Mouse (Mus musculus): ENCODE data around the gene Clcn5. TPM values are rescaled to one million over a fixed set of nuclear protein-coding genes. Genes with fewer than 3 reads are reported as not detected.

The Clcn5 gene
- polyA plus RNA-seq, 1 experiment from 2014 or later, result 13.5 TPM

DNA sequence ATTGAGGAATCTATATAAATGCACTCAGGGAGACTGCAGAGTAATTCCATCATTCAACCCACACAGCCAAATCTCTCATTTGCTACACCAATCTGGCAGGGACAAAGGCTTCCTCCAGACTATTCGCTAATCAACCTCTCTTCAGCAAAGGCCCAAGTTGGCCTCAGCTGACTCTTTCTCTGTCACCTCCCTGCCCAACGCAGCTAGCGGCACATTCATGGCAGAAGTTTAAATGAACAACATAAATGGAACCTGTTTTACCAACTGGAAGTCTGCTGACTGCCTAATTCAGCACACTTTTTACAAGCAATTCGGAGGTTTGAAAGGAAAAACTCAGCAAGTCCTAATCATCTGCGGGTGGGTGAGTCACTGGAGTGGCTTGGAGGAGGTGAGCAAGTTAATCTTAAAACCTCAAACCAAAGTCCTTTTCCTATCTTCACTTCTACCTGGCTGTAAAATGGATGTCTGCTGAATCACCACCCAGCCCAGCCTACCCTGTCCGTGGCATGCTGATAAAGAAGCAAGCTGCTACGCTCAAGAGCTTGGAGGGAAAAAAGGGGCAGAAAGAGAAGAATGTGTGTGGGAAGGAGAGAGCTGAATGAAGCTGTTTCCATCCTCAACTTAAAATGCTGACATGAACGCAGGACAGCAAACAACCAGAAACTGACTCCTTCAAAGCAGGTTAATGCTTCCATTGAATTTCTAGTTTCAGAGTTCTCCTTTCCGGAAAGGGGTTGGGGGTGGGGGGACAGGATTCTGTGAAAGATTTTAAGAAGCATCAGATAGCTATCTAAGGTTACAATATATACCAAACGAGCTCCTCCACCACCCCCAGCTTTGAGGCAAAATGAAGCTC lies 131.5 kb downstream of the Clcn5 start:
- no peaks in the 10 kb centered on the region for H3K36me3 ChIP-seq
- peak; percentile 61 for ATAC-seq (ENCODE audit: low FRiP score)
- peak overlapping the region; percentile 37 for H3K4me3 ChIP-seq
- peak overlapping the region; percentile 58 for H3K9ac ChIP-seq
- H3K4me2 ChIP-seq (replicated peaks), result peak overlapping the region; percentile 49
- no peaks in the 10 kb centered on the region for H3K27me3 ChIP-seq
- peak overlapping the region; percentile 88 for H3K27ac ChIP-seq
- no peaks in the 10 kb centered on the region for H3K4me1 ChIP-seq
- no peaks in the 10 kb centered on the region for H3K9me3 ChIP-seq (replicated peaks)
- 37% methylated on average over 10 of the region's 10 CpGs for WGBS

DNA sequence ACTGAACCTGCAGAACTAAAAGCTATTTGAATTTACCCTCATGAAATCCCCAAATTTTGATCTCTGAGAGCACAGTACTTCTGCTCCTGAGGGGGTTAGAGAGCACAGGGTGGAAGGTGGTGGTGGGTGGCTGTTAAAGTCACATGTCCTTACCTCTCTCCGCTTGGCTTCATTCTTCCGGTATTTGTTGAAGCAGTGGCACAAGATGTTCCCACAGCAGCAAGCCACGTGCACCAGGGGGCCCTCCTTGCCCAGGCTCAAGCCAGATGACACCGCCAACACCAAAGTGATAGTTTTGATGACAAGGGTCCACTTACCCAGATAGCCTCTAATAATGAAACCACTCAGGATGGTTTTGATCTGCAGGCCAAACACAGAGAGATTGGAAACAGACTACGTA lies 149.0 kb downstream of the Clcn5 start:
- ATAC-seq (ENCODE audit: low FRiP score), result no peak
- Histone ChIP-seq H3K9ac (no peak overlapping the region), H3K4me2 (replicated peaks) (no peak overlapping the region), H3K27ac (no peak overlapping the region), H3K27me3 (no peaks in the 10 kb centered on the region), H3K4me3 (no peak overlapping the region), H3K36me3 (0 out of 2 replicates have a peak, but pooled peaks cover 8% of the 10 kb centered on the region), H3K4me1 (no peaks in the 10 kb centered on the region), H3K9me3 (replicated peaks) (no peaks in the 10 kb centered on the region)
- 88% methylated on average over 5 of the region's 5 CpGs for WGBS

DNA sequence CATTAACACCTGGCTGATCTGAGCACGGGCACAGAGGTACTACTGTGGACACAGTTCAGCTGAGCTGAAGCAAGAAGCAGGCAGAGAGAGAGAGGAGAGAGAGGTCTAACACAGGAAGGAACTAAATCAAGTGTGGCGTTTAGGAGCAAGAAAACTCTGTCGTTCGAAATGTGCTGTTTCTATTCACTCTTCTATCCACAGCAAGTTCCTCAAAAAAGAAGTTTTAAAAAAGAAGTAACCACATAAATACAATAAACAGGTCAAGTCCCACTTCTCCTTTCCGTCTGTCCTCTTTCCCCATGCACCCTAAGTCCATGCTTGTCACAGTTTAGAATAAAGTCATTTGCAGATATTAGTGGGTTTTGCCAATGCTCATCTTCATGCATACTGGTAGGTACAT lies 150.4 kb downstream of the Clcn5 start:
- Histone ChIP-seq H3K27me3 (no peaks in the 10 kb centered on the region), H3K4me1 (no peaks in the 10 kb centered on the region), H3K4me2 (replicated peaks) (no peak overlapping the region), H3K27ac (no peak overlapping the region), H3K9me3 (replicated peaks) (no peaks in the 10 kb centered on the region), H3K36me3 (0 out of 2 replicates have a peak, but pooled peaks cover 8% of the 10 kb centered on the region), H3K9ac (no peak overlapping the region), H3K4me3 (no peak overlapping the region)
- WGBS, result 78% methylated on average over 5 of the region's 5 CpGs
- ATAC-seq (ENCODE audit: low FRiP score), result no peak

DNA sequence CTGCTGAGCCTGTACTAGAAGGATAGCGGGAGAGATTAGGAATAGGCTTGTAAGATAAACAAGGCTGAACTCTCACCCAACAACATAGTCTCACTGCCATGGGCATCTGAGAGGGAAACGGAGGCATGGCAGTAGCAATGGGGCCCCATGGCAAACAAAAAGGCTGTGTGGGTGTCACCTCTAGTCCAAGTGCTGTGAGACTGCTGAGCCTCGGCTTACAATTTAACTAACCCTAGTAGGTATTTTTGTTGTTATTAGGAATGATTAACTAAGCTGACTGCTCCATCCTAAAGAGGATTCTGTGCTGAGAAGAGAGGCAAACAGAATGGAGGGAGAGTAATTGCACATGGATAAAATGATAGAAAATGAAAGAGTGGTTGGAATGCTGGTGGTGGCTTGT lies 161.2 kb downstream of the Clcn5 start:
- no peaks in the 10 kb centered on the region for H3K4me1 ChIP-seq
- H3K4me3 ChIP-seq, result no peak overlapping the region
- H3K4me2 ChIP-seq (replicated peaks), result no peak overlapping the region
- no peaks in the 10 kb centered on the region for H3K27me3 ChIP-seq
- WGBS, result 84% methylated on average over 3 of the region's 3 CpGs
- H3K9me3 ChIP-seq (replicated peaks), result no peaks in the 10 kb centered on the region
- H3K27ac ChIP-seq, result no peak overlapping the region
- peaks cover 16% of the 10 kb centered on the region for H3K36me3 ChIP-seq
- no peak overlapping the region for H3K9ac ChIP-seq
- ATAC-seq (ENCODE audit: low FRiP score), result no peak

DNA sequence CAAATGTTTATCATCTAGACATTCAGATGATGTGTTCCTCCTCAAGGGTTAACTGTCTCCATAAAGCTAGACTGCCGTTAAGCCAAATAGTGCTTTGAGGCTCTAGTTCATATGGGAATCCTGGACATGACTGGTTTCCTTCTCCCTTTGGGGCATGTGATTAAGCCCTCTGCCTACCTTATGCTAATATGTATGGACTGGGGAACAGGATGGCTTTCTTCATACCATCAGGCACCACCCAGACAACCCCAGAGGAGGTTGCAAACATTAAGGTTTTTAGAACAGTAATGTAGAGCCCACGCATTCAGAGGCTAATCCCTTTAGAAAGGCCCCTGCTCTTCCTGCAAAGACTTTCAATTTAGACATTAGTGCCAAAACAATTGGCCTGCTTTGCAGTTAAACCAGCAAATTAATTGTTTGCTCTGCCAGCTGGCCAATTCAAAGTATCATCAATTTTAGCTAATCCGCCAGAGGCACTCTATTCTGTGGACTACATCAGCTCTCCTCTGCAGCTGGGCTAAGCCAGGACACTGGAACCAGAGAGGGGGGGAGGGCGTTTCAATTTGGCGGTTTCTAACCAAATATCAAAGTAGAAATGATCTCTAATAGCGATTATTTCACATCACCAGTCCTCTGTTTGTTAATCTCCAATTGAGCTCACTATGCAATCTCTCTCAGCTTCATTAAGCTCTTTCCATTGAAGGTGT lies 163.0 kb downstream of the Clcn5 start:
- Histone ChIP-seq H3K9ac (no peak overlapping the region), H3K36me3 (peaks cover 9% of the 10 kb centered on the region), H3K27me3 (no peaks in the 10 kb centered on the region), H3K4me1 (no peaks in the 10 kb centered on the region), H3K9me3 (replicated peaks) (no peaks in the 10 kb centered on the region), H3K4me3 (no peak overlapping the region), H3K27ac (no peak overlapping the region), H3K4me2 (replicated peaks) (no peak overlapping the region)
- 61% methylated on average over 6 of the region's 6 CpGs for WGBS
- no peak for ATAC-seq (ENCODE audit: low FRiP score)

DNA sequence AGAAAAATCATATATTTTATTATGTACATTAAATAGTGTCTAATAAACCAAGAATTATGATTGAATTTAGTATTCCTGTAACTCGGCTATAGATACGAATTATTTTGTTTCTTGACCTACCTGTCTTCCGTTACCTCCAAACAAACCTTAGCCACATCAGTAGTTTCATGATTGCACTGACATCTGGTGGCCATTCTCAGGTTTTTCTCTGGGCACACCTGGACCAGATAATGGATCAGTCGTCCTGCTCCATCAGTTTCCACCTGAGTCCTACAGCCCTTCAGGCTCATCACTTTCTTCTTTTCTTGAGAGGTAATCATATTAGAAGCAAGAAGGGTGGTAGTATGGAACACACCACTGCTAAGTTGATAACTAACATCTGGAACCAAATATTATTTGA lies 169.0 kb downstream of the Clcn5 start:
- Histone ChIP-seq H3K4me3 (no peak overlapping the region), H3K27ac (no peak overlapping the region), H3K36me3 (no peaks in the 10 kb centered on the region), H3K4me1 (no peaks in the 10 kb centered on the region), H3K9ac (no peak overlapping the region), H3K9me3 (replicated peaks) (no peaks in the 10 kb centered on the region), H3K27me3 (no peaks in the 10 kb centered on the region), H3K4me2 (replicated peaks) (no peak overlapping the region)
- WGBS, result 72% methylated on average over 4 of the region's 4 CpGs
- no peak for ATAC-seq (ENCODE audit: low FRiP score)

DNA sequence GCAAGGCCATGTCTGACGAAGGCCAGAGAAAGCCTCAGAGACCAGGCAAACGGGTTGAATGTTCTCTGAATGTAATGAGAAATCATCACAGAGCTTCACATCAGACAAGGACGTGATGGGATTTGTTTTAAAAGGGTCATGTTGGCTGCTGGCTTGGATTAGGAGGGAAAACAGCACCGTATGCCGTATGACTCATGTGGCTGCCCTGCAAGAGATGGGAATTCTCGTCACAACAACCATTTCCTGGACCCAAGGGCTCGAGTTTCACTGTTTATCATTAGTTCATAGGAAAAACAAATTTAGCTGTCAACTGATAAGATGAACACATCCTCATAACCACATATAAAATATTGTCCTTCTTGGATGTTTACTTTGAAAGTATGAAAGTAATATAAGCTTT lies 173.0 kb downstream of the Clcn5 start:
- Histone ChIP-seq H3K4me2 (replicated peaks) (no peak overlapping the region), H3K9me3 (replicated peaks) (no peaks in the 10 kb centered on the region), H3K9ac (no peak overlapping the region), H3K27me3 (no peaks in the 10 kb centered on the region), H3K4me1 (no peaks in the 10 kb centered on the region), H3K27ac (no peak overlapping the region), H3K36me3 (no peaks in the 10 kb centered on the region), H3K4me3 (no peak overlapping the region)
- 59% methylated on average over 7 of the region's 7 CpGs for WGBS
- no peak for ATAC-seq (ENCODE audit: low FRiP score)

DNA sequence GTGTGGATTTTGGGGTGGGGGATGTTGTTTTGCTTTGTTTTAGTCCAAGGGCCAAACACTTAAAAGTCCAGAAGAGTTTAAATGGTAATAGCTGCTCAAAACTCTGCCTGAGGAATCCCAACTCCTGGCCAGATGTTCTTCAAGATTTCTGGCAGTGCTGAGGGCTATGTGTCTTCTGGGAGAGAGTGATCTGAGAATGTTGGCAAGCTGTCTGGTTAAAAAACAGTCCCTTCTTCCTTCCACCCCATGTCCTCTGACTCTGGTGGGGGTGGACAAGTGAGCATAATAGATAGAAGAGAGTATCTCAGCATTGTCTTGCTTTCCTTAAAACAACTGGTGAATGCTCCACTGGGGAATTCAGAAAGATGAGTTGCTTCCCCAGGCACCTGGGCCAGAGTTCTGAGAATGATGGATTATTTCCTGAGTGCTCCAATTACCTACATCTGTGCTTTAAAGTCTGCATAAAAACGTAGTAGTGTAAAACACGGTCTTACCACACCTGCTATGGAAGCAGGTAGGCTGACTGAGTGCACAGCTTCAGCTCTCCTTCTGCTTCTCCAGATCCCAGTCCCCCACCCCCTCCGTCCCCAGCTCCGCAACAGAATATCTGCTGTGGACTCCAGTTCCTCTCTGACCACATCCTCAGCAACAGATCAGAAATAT lies 197.4 kb downstream of the Clcn5 start:
- WGBS, result 76% methylated on average over 4 of the region's 4 CpGs
- H3K27me3 ChIP-seq, result no peaks in the 10 kb centered on the region
- no peak overlapping the region for H3K27ac ChIP-seq
- no peak overlapping the region for H3K9ac ChIP-seq
- H3K4me2 ChIP-seq (replicated peaks), result no peak overlapping the region
- H3K4me3 ChIP-seq, result no peak overlapping the region
- no peaks in the 10 kb centered on the region for H3K4me1 ChIP-seq
- H3K36me3 ChIP-seq, result no peaks in the 10 kb centered on the region
- H3K9me3 ChIP-seq (replicated peaks), result no peaks in the 10 kb centered on the region
- ATAC-seq (ENCODE audit: low FRiP score), result no peak

DNA sequence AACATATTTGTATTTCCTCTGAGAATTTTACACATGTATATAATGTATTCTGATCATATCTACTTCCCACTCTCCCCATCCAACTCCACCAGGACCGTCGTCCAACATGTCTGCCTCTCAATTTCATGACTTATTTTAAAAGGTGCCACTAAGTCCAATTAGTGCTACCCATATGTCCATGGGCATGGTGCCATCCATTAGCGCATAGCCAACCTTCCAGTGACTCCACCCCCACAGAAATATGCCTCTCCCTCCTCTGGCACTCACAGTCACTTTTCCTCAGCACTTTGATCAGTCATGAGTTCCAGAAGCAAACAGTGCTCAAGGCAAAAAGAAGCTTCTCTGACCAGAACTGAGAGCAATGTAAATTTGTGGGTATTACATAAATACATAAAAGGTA lies 204.3 kb downstream of the Clcn5 start:
- Histone ChIP-seq H3K4me1 (no peaks in the 10 kb centered on the region), H3K4me3 (no peak overlapping the region), H3K9me3 (replicated peaks) (no peaks in the 10 kb centered on the region), H3K36me3 (no peaks in the 10 kb centered on the region), H3K9ac (no peak overlapping the region), H3K27ac (no peak overlapping the region), H3K27me3 (no peaks in the 10 kb centered on the region), H3K4me2 (replicated peaks) (no peak overlapping the region)
- WGBS, result 82% methylated on average over 3 of the region's 3 CpGs
- ATAC-seq (ENCODE audit: low FRiP score), result no peak

MicroRNAs within 50 kb of the gene (microRNA counts, 519-probe panel; counts per million panel counts)
- microRNA mmu-miR-188-3p (470 counts per million, percentile 58 among the panel's probes with 10 or more counts), microRNA mmu-miR-188-5p (470 counts per million, percentile 58 among the panel's probes with 10 or more counts), microRNA mmu-miR-362-3p (3,492 counts per million, percentile 74 among the panel's probes with 10 or more counts), microRNA mmu-miR-362-5p (470 counts per million, percentile 58 among the panel's probes with 10 or more counts), microRNA mmu-miR-500 (1,658 counts per million, percentile 60 among the panel's probes with 10 or more counts), microRNA mmu-miR-501-3p (470 counts per million, percentile 58 among the panel's probes with 10 or more counts), microRNA mmu-miR-501-5p (470 counts per million, percentile 58 among the panel's probes with 10 or more counts), microRNA mmu-miR-532-3p (470 counts per million, percentile 58 among the panel's probes with 10 or more counts), microRNA mmu-miR-532-5p (4,017 counts per million, percentile 82 among the panel's probes with 10 or more counts)

Small RNA genes lying within 50 kb of the gene (microRNA-seq; reads per million reads assigned to microRNA genes)
- gene Mir188, result 1,406 reads per million, percentile 78 among the genes with 10 or more reads in this experiment
- 188 reads per million, percentile 56 among the genes with 10 or more reads in this experiment for gene Mir362
- gene Mir500, result 145 reads per million, percentile 52 among the genes with 10 or more reads in this experiment
- 530 reads per million, percentile 67 among the genes with 10 or more reads in this experiment for gene Mir501
- gene Mir532, result 1,756 reads per million, percentile 81 among the genes with 10 or more reads in this experiment

Other genes with a start within 250 kb of the Clcn5 start
- 2.0 and 2.6 TPM in 2 replicates for gene Usp27x, start 56.5 kb upstream of the Clcn5 start, polyA plus RNA-seq (2016; fragmentation: Nextera tagmentation; extraction: Ambion mirVana)